Mouse (Mus musculus) erythroblast, embryonic 14.5 days (primary cell): ENCODE measurements around the gene Stard7.

Source experiments
- GATA1 ChIP-seq: IDR thresholded peaks from 2 replicates; pipeline ENCODE4 v1.6.1; 2012; ENCODE audit warnings: low read length, inconsistent platforms, mixed read lengths
- TAL1 ChIP-seq: IDR thresholded peaks from 3 replicates; pipeline ENCODE4 v1.6.1; 2012; ENCODE audit warnings: low read length, inconsistent platforms, mixed read lengths

DNA sequence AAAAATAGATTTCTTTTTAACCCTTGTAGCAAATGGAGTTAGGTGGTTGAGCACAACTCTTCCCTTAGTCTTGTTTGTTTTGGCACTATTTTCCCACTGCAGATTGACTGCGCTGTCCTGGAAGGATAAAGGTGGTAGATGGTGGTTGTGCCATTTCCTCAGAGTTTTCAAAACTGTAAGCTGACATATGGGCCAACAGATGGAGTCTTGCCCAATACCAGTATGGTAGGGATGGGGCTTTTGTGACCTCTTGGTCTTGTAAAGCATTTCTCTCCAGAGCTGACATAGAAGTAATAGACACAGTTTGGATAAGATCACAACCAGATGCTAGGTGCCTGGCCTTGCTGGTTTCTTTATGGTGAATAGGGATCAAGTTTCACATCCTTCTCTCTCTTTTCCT lies 28.0 kb downstream of the Stard7 start:
- TF ChIP-seq TAL1 = no peak
- TF ChIP-seq GATA1 = no peak
